ENCODE assay signal across 20 mouse cellular contexts in the genomic region with DNA sequence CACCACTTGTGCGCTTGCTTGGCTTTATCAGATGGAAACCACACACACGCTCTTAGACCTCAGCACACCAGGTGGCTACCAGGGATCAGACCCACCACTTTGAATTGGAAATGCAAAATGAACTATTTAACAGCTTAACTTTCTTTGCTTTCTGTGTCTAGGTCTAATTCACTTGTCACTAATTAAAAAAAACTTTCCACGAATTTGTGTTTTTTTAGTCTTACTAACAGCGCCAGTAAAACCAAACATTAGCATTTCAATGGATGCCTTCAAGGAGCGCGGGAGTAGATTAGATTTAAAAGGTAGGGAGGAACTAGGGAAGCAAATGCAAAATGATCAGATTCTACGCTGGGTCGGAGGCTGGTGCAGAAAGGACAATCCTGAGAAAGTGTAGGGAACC. TPM values are rescaled to one million over a fixed set of nuclear protein-coding genes. Genes with fewer than 3 reads are reported as not detected.
DNase-seq lines count a peak whose midpoint lies in the region; ATAC-seq lines count a peak whose summit lies in the region.
"Had no signal": no experiment of that assay in that cellular context is flagged by ENCODE, and none has a peak within 500 bp of the region (broad histone marks: within the 10 kb centered on the region; RNA-seq: fewer than 3 reads in every experiment).

No protein-coding gene starts in this region.

- H3K4me2 ChIP-seq in heart, embryonic 11.5 days = peak overlapping the region; percentile 48
- H3K4me2 ChIP-seq in kidney, embryonic 15.5 days = peak overlapping the region; percentile 25; the same call in 1 of the 2 replicates
- H3K4me2 ChIP-seq in forebrain, embryonic 16.5 days (ENCODE audit: low read length) = peak overlapping the region; percentile 11; the same call in 1 of the 2 replicates
- H3K4me2 ChIP-seq: embryonic facial prominence, embryonic 13.5 days; limb, embryonic 13.5 days; neural tube, embryonic 13.5 days had no signal

- H3K27ac ChIP-seq in heart, embryonic 11.5 days (ENCODE audit: low read depth, low read length) = peak overlapping the region; percentile 50; the same call in 1 of the 2 replicates
- no peak overlapping the region for H3K27ac ChIP-seq in kidney, embryonic 15.5 days
- no peak overlapping the region for H3K27ac ChIP-seq in forebrain, embryonic 16.5 days (ENCODE audit: low read length)
- H3K27ac ChIP-seq: embryonic facial prominence, embryonic 13.5 days; hindbrain, embryonic 10.5 days; limb, embryonic 13.5 days; liver, embryonic 14.5 days; macrophage; midbrain, embryonic 10.5 days; neural tube, embryonic 13.5 days had no signal

- H3K36me3 ChIP-seq in heart, embryonic 11.5 days (ENCODE audit: control insufficient read depth, insufficient read depth, low read length) = no peaks in the 10 kb centered on the region
- no peaks in the 10 kb centered on the region for H3K36me3 ChIP-seq in kidney, embryonic 15.5 days
- H3K36me3 ChIP-seq in forebrain, embryonic 16.5 days (ENCODE audit: control insufficient read depth, insufficient read depth) = no peaks in the 10 kb centered on the region
- H3K36me3 ChIP-seq: embryonic facial prominence, embryonic 13.5 days; hindbrain, embryonic 10.5 days; limb, embryonic 13.5 days; midbrain, embryonic 10.5 days; neural tube, embryonic 13.5 days had no signal

- DNase-seq in heart, adult 11 months = no peak
- no peak for DNase-seq in kidney, adult 8-10 months
- peak; percentile 68 for DNase-seq in R1 (ENCODE audit: low read depth, low spot score)
- DNase-seq in natural killer cell, adult 2 months (ENCODE audit: low spot score in 2 of 2) = no peak
- DNase-seq: adrenal gland, postnatal 10 days; B cell, adult 2 months; cerebellum, adult 9-11 months; gastrocnemius, postnatal 14 days; right cerebral cortex, adult 18-20 months had no signal

- H3K9ac ChIP-seq in heart, embryonic 11.5 days (ENCODE audit: low read depth, low read length) = no peak overlapping the region
- no peak overlapping the region for H3K9ac ChIP-seq in kidney, embryonic 15.5 days
- no peak overlapping the region for H3K9ac ChIP-seq in forebrain, embryonic 16.5 days (replicated peaks; ENCODE audit: low read depth, low read length)
- H3K9ac ChIP-seq: embryonic facial prominence, embryonic 13.5 days; limb, embryonic 13.5 days; liver, embryonic 14.5 days; neural tube, embryonic 13.5 days had no signal

- no peak overlapping the region for H3K4me3 ChIP-seq in heart, embryonic 11.5 days (ENCODE audit: low read depth, low read length)
- no peak overlapping the region for H3K4me3 ChIP-seq in kidney, embryonic 15.5 days (replicated peaks)
- no peak overlapping the region for H3K4me3 ChIP-seq in forebrain, embryonic 16.5 days (replicated peaks; ENCODE audit: low read length)
- H3K4me3 ChIP-seq: embryonic facial prominence, embryonic 13.5 days; hindbrain, embryonic 10.5 days; limb, embryonic 13.5 days; midbrain, embryonic 10.5 days; neural tube, embryonic 13.5 days had no signal

- 23% methylated on average over 8 of the region's 8 CpGs for WGBS in heart, embryonic 11.5 days (ENCODE audit: insufficient replicate concordance)
- WGBS in kidney, embryonic 15.5 days = 37% methylated on average over 8 of the region's 8 CpGs
- WGBS in forebrain, embryonic 16.5 days = 9% methylated on average over 8 of the region's 8 CpGs

- H3K4me1 ChIP-seq in heart, embryonic 11.5 days (ENCODE audit: control insufficient read depth, insufficient read depth, low read length) = no peaks in the 10 kb centered on the region
- H3K4me1 ChIP-seq in kidney, embryonic 15.5 days = peaks cover 7% of the 10 kb centered on the region; the same call in 1 of the 2 replicates
- no peaks in the 10 kb centered on the region; the same call in 1 of the 2 replicates for H3K4me1 ChIP-seq in forebrain, embryonic 16.5 days (replicated peaks; ENCODE audit: control insufficient read depth, insufficient read depth, low read length)
- H3K4me1 ChIP-seq: embryonic facial prominence, embryonic 13.5 days; limb, embryonic 13.5 days; neural tube, embryonic 13.5 days had no signal

- H3K9me3 ChIP-seq in heart, embryonic 11.5 days (replicated peaks; ENCODE audit: control insufficient read depth, low read length) = no peaks in the 10 kb centered on the region
- no peaks in the 10 kb centered on the region for H3K9me3 ChIP-seq in kidney, embryonic 15.5 days (replicated peaks)
- no peaks in the 10 kb centered on the region for H3K9me3 ChIP-seq in forebrain, embryonic 16.5 days (ENCODE audit: control insufficient read depth, low read length)
- H3K9me3 ChIP-seq: embryonic facial prominence, embryonic 13.5 days; hindbrain, embryonic 10.5 days; limb, embryonic 13.5 days; midbrain, embryonic 10.5 days; neural tube, embryonic 13.5 days had no signal

- ATAC-seq in heart, embryonic 11.5 days (replicated peaks; ENCODE audit: insufficient number of reproducible peaks, low FRiP score, low TSS enrichment) = no peak
- no peak for ATAC-seq in kidney, embryonic 15.5 days (replicated peaks; ENCODE audit: low FRiP score)
- no peak for ATAC-seq in forebrain, embryonic 16.5 days
- ATAC-seq: activated CD4-positive, CD25-positive, alpha-beta regulatory T cell, adult 4 months had no signal

- H3K27me3 ChIP-seq in heart, embryonic 11.5 days (ENCODE audit: control insufficient read depth, insufficient read depth, low read length) = no peaks in the 10 kb centered on the region
- no peaks in the 10 kb centered on the region for H3K27me3 ChIP-seq in kidney, embryonic 15.5 days
- H3K27me3 ChIP-seq in forebrain, embryonic 16.5 days (replicated peaks; ENCODE audit: control insufficient read depth, insufficient read depth, low read length) = no peaks in the 10 kb centered on the region
- H3K27me3 ChIP-seq: embryonic facial prominence, embryonic 13.5 days; limb, embryonic 13.5 days; neural tube, embryonic 13.5 days had no signal

RNA-seq across cellular contexts. Expression of a gene that starts 12.8 kb away (rescaled TPM):
- polyA plus RNA-seq in heart, embryonic 11.5 days (2014; fragmentation: Nextera tagmentation; extraction: Ambion mirVana) = 60.7 and 62.9 TPM in 2 replicates
- 29.6 and 30.4 TPM in 2 replicates for polyA plus RNA-seq in kidney, embryonic 15.5 days (2015; fragmentation: Nextera tagmentation; extraction: Ambion mirVana)
- 25.3 and 30.7 TPM in 2 replicates for polyA plus RNA-seq in forebrain, embryonic 16.5 days (2015; fragmentation: Nextera tagmentation; extraction: Ambion mirVana)
- polyA plus RNA-seq: activated CD4-positive, CD25-positive, alpha-beta regulatory T cell, adult 4 months; macrophage had no signal
